Mouse (Mus musculus): ENCODE results near the gene Syt12.

Gene Syt12

DNA sequence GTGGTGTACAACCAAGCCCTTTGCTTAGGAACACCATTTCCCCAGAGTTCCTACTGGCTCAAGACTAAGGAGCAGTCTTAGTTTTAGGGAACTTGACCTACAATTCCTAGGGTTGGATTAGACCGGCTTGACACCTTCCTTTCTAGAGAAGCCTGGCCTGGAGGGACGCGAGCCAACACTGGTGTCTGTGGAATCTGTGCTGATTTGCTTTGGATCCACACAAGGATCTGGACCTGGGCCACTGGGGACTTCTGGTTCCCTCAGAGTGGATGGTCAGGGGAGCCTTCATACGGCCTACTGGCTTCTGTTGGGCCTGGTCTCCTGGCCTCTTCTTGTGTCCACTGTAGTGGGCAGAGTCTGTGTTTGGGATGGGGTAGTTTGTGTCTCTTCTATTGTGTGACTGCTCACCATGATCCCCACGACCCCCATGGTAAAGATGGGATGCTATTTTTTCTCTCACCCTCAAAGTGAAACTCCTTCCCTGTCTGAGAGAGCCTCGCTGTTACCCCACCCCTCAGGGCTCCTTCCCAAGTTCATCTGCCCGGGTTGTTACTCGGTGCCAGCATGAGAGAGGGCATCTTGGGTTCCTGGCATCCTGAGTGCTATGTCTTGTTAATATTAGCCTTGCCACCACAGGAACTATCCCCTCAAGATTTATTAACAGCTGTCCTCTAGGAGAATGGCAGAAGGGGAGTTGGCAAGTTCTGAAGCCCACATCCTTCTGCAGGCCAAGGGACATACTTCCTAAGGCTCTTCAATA lies 30.4 kb downstream of the Syt12 start:
- no peak for DNase-seq

GRCm38 (mm10) chr19:4442408-4442807 lies 34.8 kb downstream of the Syt12 start:
- peak; percentile 62 for DNase-seq

DNA sequence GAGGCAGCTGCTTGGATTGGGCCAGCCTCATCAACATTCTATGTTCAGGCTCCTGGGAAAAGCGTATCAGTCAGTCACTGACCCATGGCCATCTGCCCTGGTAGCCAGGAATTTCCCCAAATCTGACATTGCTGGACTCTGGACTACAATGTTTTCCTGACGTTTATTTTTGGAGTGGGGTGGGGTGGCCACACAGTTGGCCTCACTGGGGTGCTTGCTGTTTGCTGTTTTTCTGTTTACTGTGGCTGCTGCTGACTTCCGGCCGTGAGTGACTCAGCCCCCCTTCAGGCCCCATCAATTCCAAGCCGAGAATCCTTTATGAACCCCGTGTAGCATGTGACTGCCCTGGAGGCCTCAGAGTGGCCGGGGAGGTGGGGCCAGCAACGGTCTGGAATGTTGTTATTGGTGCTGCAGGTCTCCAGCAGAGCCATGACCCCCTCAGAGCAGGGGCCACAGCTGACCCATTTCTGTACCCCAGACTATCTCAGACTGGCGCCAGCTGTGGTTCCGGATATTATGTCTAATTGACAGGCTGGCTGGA lies 35.6 kb downstream of the Syt12 start:
- DNase-seq, result no peak

GRCm38 (mm10) chr19:4441090-4441591 lies 36.1 kb downstream of the Syt12 start:
- peak; percentile 61 for DNase-seq

DNA sequence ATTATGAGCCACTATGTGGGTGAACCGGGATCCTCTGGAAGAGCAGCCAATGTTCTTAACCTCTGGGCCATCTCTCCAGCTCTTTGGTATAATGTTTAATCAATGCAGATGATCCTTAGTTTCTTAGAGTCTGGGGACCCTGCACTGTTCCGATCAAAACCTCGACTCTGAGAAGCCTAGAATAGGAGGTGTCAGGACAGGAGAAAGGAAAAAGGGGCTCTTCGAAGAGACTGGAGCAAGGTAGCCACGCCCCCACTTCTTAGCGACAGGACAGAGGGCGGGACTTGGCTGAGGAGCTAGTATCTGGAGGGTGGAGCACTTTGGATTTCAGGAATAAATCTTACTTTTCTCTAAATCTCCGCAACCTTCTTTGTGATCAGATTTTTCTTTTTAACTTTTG lies 37.0 kb downstream of the Syt12 start:
- no peak for DNase-seq

GRCm38 (mm10) chr19:4439161-4439801 lies 38.0 kb downstream of the Syt12 start, which contains the start of gene Rhod:
TSS of gene Rhod (minus strand) at chr19:4439432.
- DNase-seq, result peak; percentile 44

DNA sequence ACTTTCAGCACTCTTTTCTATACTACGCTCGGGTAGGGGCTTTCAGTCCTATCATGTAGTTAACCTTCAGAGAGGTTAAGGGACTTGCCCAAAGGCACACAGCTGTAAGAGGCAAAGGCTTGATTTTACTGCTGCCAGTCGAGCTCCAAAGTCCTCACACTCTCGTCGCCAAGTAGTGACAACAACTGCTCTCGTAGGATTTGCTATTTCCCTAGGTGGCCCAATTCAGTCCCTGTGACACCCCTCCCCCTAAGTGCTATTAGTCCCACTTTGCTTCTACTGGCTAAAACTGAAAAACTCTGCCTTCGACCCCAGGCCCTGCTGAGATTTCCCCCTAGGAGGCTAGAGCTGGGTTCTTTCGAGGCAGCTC lies 38.5 kb downstream of the Syt12 start:
- DNase-seq, result no peak

- no peak for DNase-seq
These were observed 39.4 kb downstream of the Syt12 start for GRCm38 (mm10) chr19:4437886-4438285.

DNA sequence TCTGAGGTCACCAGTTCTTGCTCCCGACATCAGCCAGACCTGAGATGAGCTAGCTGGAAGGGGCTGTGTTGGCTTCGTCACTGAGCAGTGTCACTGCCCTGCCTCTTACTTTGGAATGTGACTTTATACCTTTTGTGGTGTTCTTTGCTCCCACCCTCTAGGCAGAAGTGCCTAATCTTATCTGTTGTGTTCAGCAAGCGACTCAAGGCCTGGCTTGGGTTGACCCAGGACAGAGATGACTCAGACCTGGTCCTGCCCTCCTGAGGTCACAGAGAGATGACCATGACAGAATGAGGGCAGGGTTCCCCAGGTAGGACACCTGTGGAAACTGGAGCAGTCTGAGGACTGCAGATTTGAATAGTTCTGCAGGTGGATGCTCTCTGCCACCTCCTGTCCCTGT lies 41.0 kb downstream of the Syt12 start:
- no peak for DNase-seq

GRCm38 (mm10) chr19:4434999-4435398 lies 42.2 kb downstream of the Syt12 start:
- DNase-seq, result no peak

DNA sequence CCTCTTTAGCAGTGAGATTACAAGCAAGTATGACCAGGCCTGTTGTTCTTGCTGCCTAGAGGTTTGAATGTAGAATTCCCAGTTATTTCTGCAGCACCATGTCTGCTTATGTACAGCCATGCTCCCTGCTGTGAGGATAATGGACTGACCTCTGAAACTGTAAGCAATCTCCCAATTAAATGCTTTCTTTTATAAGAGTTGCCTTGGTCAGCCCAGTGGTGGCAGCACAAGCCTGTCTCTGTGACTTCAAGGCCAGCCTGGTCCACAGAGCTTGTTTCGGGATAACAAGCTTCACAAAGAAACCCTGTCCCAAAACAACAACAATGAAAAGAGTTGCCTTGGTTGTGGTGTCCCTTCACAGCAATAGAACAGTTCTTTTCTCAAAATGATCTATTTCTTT lies 43.5 kb downstream of the Syt12 start:
- no peak for DNase-seq

DNA sequence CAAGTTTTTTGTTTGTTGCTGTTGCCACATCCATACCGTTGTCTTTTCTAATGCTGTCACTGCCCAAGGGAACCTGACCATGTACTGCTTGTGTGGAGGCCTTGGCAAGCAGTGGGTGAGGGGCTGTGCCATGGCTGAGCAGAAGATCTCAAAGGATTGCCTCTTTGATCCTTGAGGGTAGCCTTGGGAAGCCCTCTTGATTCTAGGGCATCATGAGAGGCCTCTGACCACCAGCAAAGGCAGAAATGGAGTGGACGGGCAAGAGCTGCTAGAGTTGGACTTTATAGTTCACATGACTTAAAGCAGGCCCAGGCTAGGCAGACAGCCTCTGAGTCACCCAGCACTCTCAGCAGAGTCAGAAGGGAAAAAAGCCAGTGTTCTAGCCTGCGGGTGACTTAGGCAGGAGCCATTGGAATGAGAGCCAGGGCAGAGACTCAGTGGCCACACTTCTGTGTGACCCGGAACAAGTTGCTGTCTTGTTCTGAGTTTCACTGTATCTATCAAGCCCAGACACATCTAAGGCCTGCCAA lies 47.1 kb downstream of the Syt12 start:
- no peak for DNase-seq

- DNase-seq, result peak; percentile 42
These were observed 51.5 kb downstream of the Syt12 start for GRCm38 (mm10) chr19:4425610-4426366.

DNA sequence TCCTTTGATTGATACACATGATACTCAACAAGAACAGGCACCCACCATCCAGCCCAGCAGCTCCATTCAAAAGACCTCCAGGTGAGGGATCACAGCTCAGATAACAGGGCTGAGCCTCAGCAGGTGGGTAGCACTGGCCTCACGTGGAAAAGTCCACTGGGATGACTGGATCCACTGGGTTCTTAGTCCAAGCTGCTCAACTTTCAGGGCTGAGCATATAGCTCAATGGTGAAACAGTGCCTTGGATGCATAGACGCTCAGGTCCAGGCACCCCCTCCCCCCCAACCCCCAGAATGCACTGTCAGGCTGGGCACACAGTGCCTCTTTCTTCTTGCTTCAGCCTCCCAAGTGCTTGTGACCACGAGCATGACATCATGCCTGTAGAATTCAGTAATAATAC lies 54.2 kb downstream of the Syt12 start:
- DNase-seq, result no peak

DNA sequence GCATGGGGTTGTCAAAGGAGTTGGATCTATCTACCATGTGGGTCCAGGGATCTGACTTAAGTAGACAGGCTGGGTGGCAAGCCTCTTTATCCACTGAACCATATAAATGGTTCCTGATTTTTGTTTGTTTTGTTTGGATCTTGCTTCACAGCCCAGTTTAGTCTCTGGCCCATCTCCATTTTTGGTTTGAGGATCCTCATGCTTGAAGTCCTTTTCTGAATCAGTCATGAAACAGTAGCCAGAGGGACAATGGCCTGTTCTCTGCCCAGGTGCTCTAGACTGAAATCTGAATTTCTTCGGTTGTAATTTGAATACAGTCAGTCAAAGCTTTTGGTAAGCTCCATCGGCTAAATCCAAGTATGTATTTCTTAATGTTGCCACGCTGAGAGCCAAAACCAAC lies 54.7 kb downstream of the Syt12 start:
- DNase-seq, result no peak

DNA sequence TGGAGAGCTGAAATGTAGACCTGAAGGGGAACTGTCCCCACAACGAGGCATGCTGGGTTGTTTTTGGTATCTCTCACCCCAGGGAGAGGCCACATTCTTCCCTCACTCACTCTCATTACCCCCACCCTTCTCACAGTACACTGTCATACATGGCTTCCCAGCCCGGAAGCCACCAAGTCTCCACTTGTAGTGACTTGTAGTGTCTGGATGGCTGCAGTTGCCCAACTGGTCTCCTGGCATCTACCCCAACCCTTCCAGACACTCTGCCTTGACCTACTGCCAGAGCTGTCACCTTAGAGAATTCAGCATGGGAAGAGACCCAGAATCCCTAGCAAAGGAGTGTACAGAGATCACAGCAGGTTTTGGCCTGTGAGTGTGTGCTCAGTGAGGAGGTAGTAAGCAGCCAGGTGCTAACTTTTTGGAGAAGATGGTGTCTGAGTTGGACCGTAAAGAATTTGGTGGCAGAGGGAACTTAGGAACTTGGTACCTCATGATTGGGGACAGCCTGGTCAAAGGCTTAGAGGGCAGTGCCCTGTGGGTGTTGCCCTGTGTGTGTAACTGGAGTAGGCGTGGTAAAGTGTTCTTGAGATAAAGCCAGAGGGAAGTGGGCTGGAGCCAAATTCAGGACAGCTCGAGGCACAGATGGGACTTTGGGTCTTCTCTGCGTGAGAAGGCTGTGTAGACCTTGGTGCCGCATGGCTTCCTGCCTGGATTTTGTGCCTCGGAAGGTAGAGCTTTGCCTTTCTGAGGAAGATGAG lies 56.9 kb downstream of the Syt12 start:
- no peak for DNase-seq

- no peak for DNase-seq
These were observed 57.5 kb downstream of the Syt12 start for GRCm38 (mm10) chr19:4419711-4420110.

GRCm38 (mm10) chr19:4417713-4418112 lies 59.5 kb downstream of the Syt12 start:
- DNase-seq, result no peak

DNA sequence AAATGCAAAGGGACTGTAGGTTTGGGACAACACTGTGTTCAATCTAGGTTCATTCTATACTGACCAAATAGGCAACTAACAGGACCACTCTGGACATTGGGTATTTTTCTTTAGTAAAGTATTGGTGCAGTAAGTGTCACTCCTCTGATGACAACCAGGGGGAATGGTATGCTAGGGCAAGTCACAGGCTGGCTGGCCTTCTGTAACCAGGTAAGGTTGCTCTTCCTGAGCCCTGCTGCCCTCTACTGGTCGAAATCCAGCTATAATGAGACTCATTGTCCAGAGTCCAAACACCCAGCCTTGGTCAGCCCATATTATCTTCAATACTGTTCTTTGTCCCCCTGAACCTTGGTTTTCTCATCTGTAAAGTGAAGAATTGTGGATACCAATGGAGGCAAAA lies 60.1 kb downstream of the Syt12 start:
- peak; percentile 80 for DNase-seq

- DNase-seq, result no peak
These were observed 62.6 kb downstream of the Syt12 start for GRCm38 (mm10) chr19:4414631-4415030.

DNA sequence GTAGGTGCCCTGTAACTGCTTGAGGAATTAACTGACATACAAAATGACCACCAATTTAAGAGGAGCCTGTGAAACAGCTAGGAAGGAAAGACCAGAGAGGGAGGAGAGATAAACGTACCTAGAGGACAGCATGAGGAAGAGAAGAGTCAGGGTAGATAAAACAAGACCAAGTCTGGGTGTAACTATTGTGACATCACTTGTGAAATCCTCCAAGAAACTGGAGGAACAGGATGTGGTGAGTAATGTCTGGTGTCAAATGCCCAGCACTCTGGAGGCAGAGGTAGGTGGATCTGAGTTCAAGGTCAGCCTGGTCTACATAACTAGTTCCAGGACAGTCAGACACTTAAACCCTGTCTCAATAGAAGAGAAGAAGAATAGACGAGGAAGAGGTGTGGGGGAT lies 68.2 kb downstream of the Syt12 start:
- no peak for DNase-seq

DNA sequence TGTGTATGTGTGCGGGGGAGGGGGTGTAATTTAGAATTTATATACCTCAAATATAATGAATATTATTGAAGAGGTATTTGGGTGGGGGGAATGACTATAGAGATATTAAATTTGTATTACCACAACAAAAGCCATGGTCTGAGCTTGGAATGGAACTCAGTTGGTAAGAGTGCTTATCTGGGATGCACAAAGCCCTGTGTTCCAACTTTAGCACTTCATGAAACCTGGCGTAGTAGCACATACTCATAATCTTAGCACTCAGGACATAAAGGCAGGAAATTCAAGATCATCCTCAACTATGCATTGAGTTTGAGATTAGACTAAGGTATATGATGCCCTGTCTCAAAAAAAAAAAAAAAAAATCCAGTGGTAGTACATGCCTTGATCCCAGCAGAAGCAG lies 72.4 kb downstream of the Syt12 start:
- DNase-seq, result no peak

All from thymus, postnatal 14 days (tissue).